Mouse (Mus musculus): Measurements from ENCODE around the gene Polr3gl. TPM values are rescaled to one million over a fixed set of nuclear protein-coding genes. Genes with fewer than 3 reads are reported as not detected.

The Polr3gl gene
- polyA plus RNA-seq, 1 experiment from 2014 or later = 16.7 TPM

- Histone ChIP-seq H3K27me3 (replicated peaks) (no peaks in the 10 kb centered on the region; the same call in 1 of the 2 replicates), H3K4me3 (no peak overlapping the region), H3K9ac (no peak overlapping the region), H3K27ac (no peak overlapping the region), H3K36me3 (no peaks in the 10 kb centered on the region), H3K9me3 (replicated peaks) (no peaks in the 10 kb centered on the region), H3K4me2 (no peak overlapping the region), H3K4me1 (peaks cover 69% of the 10 kb centered on the region)
- 70% methylated on average over 8 of the region's 8 CpGs for WGBS (ENCODE audit: insufficient replicate concordance)
- ATAC-seq = no peak
These were observed 25.4 kb downstream of the Polr3gl start for GRCm38 (mm10) chr3:96568605-96569004.

- Histone ChIP-seq H3K4me1 (peaks cover 67% of the 10 kb centered on the region), H3K27me3 (replicated peaks) (no peaks in the 10 kb centered on the region; the same call in 1 of the 2 replicates), H3K4me2 (no peak overlapping the region), H3K9me3 (replicated peaks) (no peaks in the 10 kb centered on the region), H3K27ac (no peak overlapping the region), H3K9ac (no peak overlapping the region), H3K36me3 (no peaks in the 10 kb centered on the region), H3K4me3 (no peak overlapping the region)
- 66% methylated on average over 8 of the region's 8 CpGs for WGBS (ENCODE audit: insufficient replicate concordance)
- ATAC-seq = no peak
These were observed 27.1 kb downstream of the Polr3gl start for GRCm38 (mm10) chr3:96566661-96567450.

DNA sequence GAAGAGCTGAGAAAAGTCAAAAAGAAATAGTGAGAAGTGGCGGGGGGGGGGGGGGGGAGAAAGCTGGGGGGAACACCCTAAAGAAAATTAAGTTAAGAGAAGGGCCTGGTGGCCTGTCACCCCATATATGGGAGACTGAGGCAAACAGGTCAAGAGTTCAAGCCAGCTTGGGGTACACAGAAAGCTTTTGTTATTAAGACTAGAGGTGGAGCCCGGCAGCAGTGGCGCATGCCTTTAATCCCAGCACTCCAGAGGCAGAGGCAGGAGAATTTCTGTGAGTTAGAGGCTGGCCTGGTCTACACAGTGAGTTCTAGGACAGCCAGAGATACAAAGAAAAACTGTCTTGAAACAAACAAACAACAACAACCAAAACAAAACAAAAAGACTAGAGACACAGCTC lies 28.9 kb downstream of the Polr3gl start:
- Histone ChIP-seq H3K9me3 (replicated peaks) (no peaks in the 10 kb centered on the region), H3K4me2 (peak overlapping the region; percentile 49), H3K4me1 (peaks cover 65% of the 10 kb centered on the region), H3K9ac (peak overlapping the region; percentile 55; the same call in 1 of the 2 replicates), H3K4me3 (no peak overlapping the region), H3K36me3 (peaks cover 14% of the 10 kb centered on the region), H3K27me3 (replicated peaks) (no peaks in the 10 kb centered on the region; the same call in 1 of the 2 replicates), H3K27ac (peak overlapping the region; percentile 59)
- 56% methylated on average over 3 of the region's 3 CpGs for WGBS (ENCODE audit: insufficient replicate concordance)
- ATAC-seq = no peak

DNA sequence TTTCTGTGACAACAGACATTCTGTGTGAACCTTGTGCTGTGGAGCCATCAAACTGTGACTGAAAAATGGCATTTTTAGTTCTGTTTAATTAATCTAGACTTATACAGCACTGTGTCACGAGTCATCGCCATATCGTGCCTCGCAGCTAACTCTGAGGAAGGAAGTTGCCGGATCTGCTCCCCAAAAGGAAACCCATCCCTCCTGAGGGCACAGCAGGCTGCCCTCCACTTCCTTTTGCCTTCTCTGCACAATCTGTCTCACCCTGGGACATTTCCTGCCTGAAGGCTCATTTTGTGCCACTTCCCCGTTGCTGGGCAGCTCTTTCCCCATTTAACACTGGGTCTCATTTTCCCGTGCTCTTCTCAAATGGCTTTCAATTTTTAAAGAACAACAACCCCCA lies 29.3 kb downstream of the Polr3gl start:
- ATAC-seq = peak; percentile 36
- WGBS (ENCODE audit: insufficient replicate concordance) = 21% methylated on average over 7 of the region's 7 CpGs
- peaks cover 19% of the 10 kb centered on the region for H3K36me3 ChIP-seq
- H3K4me3 ChIP-seq = 0 out of 2 replicates have a peak overlapping the region, but pooled peaks have one; percentile 18
- peak overlapping the region; percentile 55; the same call in 1 of the 2 replicates for H3K9ac ChIP-seq
- H3K27ac ChIP-seq = peak overlapping the region; percentile 67
- peaks cover 65% of the 10 kb centered on the region for H3K4me1 ChIP-seq
- peak overlapping the region; percentile 49 for H3K4me2 ChIP-seq
- no peaks in the 10 kb centered on the region; the same call in 1 of the 2 replicates for H3K27me3 ChIP-seq (replicated peaks)
- no peaks in the 10 kb centered on the region for H3K9me3 ChIP-seq (replicated peaks)

GRCm38 (mm10) chr3:96563911-96564632 lies 29.9 kb downstream of the Polr3gl start:
- 39% methylated on average over 10 of the region's 10 CpGs for WGBS (ENCODE audit: insufficient replicate concordance)
- H3K9me3 ChIP-seq (replicated peaks) = no peaks in the 10 kb centered on the region
- H3K4me2 ChIP-seq = peak overlapping the region; percentile 49
- no peaks in the 10 kb centered on the region for H3K27me3 ChIP-seq (replicated peaks)
- H3K27ac ChIP-seq = peak overlapping the region; percentile 67
- peaks cover 69% of the 10 kb centered on the region for H3K4me1 ChIP-seq
- peaks cover 25% of the 10 kb centered on the region for H3K36me3 ChIP-seq
- H3K4me3 ChIP-seq = no peak overlapping the region
- peak; percentile 45 for ATAC-seq
- H3K9ac ChIP-seq = no peak overlapping the region; the same call in 1 of the 2 replicates

DNA sequence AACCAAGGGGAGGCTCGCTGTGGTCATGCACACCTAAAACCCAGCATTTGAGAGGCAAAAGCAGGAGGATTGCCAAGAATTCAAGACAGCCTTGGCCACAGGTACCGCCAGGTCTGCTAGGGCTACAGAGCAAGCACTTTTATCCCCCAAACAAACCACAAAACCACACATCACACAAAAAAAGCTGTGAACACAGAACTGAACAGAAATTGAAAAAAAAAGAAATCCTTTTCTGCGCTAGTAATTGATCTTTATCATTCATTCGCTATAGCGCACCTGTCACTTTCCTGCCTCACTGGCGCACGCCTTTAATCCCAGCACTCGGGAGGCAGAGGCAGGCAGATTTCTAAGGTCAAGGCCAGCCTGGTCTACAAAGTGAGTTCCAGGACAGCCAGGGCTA lies 30.7 kb downstream of the Polr3gl start:
- H3K4me2 ChIP-seq = no peak overlapping the region
- H3K27ac ChIP-seq = peak overlapping the region; percentile 37
- no peaks in the 10 kb centered on the region for H3K27me3 ChIP-seq (replicated peaks)
- no peak overlapping the region for H3K9ac ChIP-seq
- ATAC-seq = no peak
- WGBS (ENCODE audit: insufficient replicate concordance) = 67% methylated on average over 8 of the region's 8 CpGs
- H3K9me3 ChIP-seq (replicated peaks) = no peaks in the 10 kb centered on the region
- peaks cover 25% of the 10 kb centered on the region for H3K36me3 ChIP-seq
- no peak overlapping the region for H3K4me3 ChIP-seq
- peaks cover 72% of the 10 kb centered on the region for H3K4me1 ChIP-seq

- Histone ChIP-seq H3K27ac (peak overlapping the region; percentile 52), H3K4me3 (no peak overlapping the region; the same call in 1 of the 2 replicates), H3K27me3 (replicated peaks) (no peaks in the 10 kb centered on the region), H3K4me1 (peaks cover 69% of the 10 kb centered on the region), H3K4me2 (peak overlapping the region; percentile 5; the same call in 1 of the 2 replicates), H3K9me3 (replicated peaks) (no peaks in the 10 kb centered on the region), H3K9ac (no peak overlapping the region), H3K36me3 (peaks cover 25% of the 10 kb centered on the region)
- WGBS (ENCODE audit: insufficient replicate concordance) = 47% methylated on average over 10 of the region's 10 CpGs
- ATAC-seq = no peak
These were observed 31.9 kb downstream of the Polr3gl start for GRCm38 (mm10) chr3:96561946-96562681.

DNA sequence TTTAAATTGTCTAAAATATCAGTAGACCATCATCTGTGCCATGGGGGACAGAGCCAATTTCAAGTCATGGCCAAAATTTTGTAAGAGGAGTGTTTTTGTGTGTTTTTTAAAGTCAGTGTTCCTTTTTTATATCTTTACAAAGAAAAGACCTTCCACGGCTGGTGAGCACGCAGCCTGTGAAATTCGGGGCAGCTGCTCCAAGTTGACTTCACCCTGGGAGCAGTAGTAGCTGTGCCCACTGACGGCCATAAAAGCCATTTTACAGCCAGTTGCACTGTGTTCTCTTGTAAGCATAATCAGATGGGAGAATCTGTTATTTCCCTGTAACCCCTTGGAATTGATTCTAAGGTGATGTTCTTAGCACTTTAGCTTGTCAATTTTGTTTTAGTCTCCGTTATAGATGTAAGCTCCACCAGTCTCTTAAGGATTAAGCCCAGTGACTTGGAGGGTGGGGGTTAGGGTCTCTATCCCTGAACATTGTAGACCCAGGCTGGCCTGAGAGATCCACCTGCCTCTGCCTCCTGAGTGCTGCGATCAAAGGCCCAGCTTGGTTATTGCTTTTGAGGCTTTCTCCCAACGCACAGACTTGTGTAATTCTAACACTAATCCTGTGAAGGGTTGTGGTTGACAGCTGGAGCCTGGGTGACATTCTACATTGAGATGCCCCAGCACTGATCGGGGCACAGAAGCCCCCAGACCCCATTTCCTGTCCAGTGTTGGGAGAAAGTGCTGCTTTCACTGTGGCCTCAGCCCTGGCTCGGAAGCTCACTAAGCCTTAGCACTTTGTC lies 32.9 kb downstream of the Polr3gl start:
- no peaks in the 10 kb centered on the region for H3K9me3 ChIP-seq (replicated peaks)
- no peaks in the 10 kb centered on the region for H3K27me3 ChIP-seq (replicated peaks)
- peak overlapping the region; percentile 72 for H3K4me3 ChIP-seq
- ATAC-seq = no peak
- peak overlapping the region; percentile 69 for H3K27ac ChIP-seq
- peak overlapping the region; percentile 79 for H3K4me2 ChIP-seq
- H3K4me1 ChIP-seq = peaks cover 71% of the 10 kb centered on the region
- WGBS (ENCODE audit: insufficient replicate concordance) = 73% methylated on average over 9 of the region's 9 CpGs
- H3K9ac ChIP-seq = peak overlapping the region; percentile 88; the same call in 1 of the 2 replicates
- H3K36me3 ChIP-seq = peaks cover 25% of the 10 kb centered on the region

DNA sequence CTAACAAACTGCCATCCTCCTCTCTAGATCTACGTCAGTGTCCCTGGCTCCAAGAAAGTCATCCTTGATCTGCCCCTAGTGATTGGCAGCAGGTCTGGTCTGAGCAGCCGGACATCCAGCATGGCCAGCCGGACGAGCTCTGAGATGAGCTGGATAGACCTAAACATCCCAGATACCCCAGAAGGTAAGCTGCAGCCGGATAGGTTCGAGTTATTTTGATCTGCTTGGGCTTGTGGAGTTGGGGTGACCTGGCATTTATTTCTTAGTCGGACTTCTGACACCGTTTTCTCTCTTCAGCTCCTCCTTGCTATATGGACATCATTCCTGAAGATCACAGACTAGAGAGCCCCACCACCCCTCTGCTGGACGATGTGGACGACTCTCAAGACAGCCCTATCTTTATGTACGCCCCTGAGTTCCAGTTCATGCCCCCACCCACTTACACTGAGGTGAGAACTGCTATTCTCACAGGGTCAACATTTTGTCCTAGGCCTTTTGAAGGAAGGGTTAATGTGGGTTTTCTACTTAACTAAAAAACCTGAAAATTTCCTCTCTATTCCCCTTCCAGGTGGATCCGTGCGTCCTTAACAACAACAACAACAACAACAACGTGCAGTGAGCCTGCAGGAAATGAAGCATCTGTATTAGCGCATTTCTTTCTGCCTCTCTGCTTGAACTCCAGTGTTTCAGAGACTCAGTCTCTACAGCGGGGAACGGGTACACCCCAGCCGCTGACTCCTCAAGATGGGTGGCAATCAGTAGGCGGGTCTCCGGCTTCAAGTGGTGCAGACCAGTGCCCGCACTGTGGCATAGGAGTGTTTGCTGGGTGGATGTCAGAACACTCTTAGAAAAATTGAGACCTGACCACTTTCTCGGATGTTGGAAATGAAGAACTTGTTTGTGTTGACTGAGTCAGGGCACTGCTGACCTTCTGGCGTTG lies 33.8 kb downstream of the Polr3gl start:
- no peak for ATAC-seq
- H3K4me1 ChIP-seq = peaks cover 70% of the 10 kb centered on the region
- H3K9me3 ChIP-seq (replicated peaks) = no peaks in the 10 kb centered on the region

DNA sequence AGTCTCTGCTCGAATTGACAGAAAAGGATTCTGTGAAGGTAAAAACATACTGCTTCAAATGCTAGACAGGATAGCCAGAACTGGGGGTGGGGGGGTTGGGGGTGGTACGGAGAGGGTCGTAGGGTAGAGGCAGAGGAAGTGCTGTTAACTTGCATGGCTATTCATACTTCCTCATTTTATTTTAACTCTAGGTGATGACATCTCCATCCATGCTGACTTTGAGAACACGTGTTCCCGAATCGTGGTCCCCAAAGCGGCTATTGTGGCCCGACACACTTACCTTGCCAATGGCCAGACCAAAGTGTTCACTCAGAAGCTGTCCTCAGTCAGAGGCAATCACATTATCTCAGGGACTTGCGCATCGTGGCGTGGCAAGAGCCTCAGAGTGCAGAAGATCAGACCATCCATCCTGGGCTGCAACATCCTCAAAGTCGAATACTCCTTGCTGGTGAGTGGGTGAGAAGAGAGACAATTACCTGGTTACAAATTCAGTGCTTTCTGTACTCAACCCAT lies 34.5 kb downstream of the Polr3gl start:
- peaks cover 25% of the 10 kb centered on the region for H3K36me3 ChIP-seq
- no peaks in the 10 kb centered on the region for H3K9me3 ChIP-seq (replicated peaks)
- peak overlapping the region; percentile 72 for H3K4me3 ChIP-seq
- H3K9ac ChIP-seq = peak overlapping the region; percentile 88
- no peak for ATAC-seq
- no peaks in the 10 kb centered on the region for H3K27me3 ChIP-seq (replicated peaks)
- H3K27ac ChIP-seq = peak overlapping the region; percentile 69; the same call in 1 of the 2 replicates
- H3K4me1 ChIP-seq = peaks cover 67% of the 10 kb centered on the region
- WGBS (ENCODE audit: insufficient replicate concordance) = 27% methylated on average over 12 of the region's 12 CpGs
- peak overlapping the region; percentile 79 for H3K4me2 ChIP-seq

More for the DNA sequence above, 33.8 kb downstream of the Polr3gl start:
- H3K27ac ChIP-seq = peak overlapping the region; percentile 69; the same call in 1 of the 2 replicates
- H3K36me3 ChIP-seq = peaks cover 25% of the 10 kb centered on the region
- no peaks in the 10 kb centered on the region for H3K27me3 ChIP-seq (replicated peaks)
- H3K4me3 ChIP-seq = peak overlapping the region; percentile 72
- peak overlapping the region; percentile 88 for H3K9ac ChIP-seq
- peak overlapping the region; percentile 79 for H3K4me2 ChIP-seq
- WGBS (ENCODE audit: insufficient replicate concordance) = 60% methylated on average over 23 of the region's 23 CpGs
